Mouse (Mus musculus) ES-E14 (cell line): Measurements from ENCODE around the gene Ythdf1. TPM values are rescaled to one million over a fixed set of nuclear protein-coding genes. Genes with fewer than 3 reads are reported as not detected.

ENCODE experiments used
- DNase-seq: peaks from one replicate; pipeline ENCODE4 v3.0.0-alpha.2; 2013; ENCODE audit warnings: low read depth, low spot score
- H3K27ac ChIP-seq: 2 replicates; pipeline ENCODE4 v1.5.1; 2012; ENCODE audit warnings: low read depth, mild to moderate bottlenecking, low read length, moderate library complexity, mixed read lengths; ENCODE audit not compliant: poor library complexity, insufficient read depth, severe bottlenecking
- H3K36me3 ChIP-seq: 2 replicates; pipeline ENCODE4 v1.6.1; 2012; ENCODE audit warnings: mild to moderate bottlenecking, low read length, moderate library complexity, mixed read lengths; ENCODE audit not compliant: control insufficient read depth, poor library complexity, insufficient read depth, severe bottlenecking
- H3K4me1 ChIP-seq, 2 experiments: fragments of 150-350 bp in 1 of 2; sonication (generic) in 1 of 2; 2 replicates each; pipeline ENCODE4 v1.6.1; 2012; ENCODE audit warnings: low read length in 2 of 2, mild to moderate bottlenecking in 1 of 2, mixed read lengths in 1 of 2; ENCODE audit not compliant: control insufficient read depth in 2 of 2, insufficient read depth in 2 of 2, poor library complexity in 1 of 2
- H3K4me3 ChIP-seq, 2 experiments: fragments of 150-350 bp in 1 of 2; sonication (generic) in 1 of 2; 2 replicates each; pipeline ENCODE4 v1.5.1; 2012; ENCODE audit warnings: low read length in 2 of 2, low read depth in 1 of 2, mild to moderate bottlenecking in 1 of 2, mixed read lengths in 1 of 2; ENCODE audit not compliant: insufficient read depth in 1 of 2, poor library complexity in 1 of 2, severe bottlenecking in 1 of 2
- H3K9ac ChIP-seq: 2 replicates; pipeline ENCODE4 v1.6.1; 2012; ENCODE audit warnings: low read depth, mild to moderate bottlenecking, low read length, mixed read lengths; ENCODE audit not compliant: poor library complexity, insufficient read depth, severe bottlenecking
- H3K9me3 ChIP-seq: fragments of 150-350 bp; sonication (generic); 2 replicates; pipeline ENCODE4 v1.6.1; 2012; ENCODE audit warnings: low read depth, mild to moderate bottlenecking, low read length; ENCODE audit not compliant: control insufficient read depth, insufficient read depth
- CHD2 ChIP-seq: IDR thresholded peaks from 2 replicates; pipeline ENCODE4 v1.6.1; 2014; ENCODE audit warnings: mild to moderate bottlenecking, low read depth, low read length, inconsistent platforms
- HCFC1 ChIP-seq: IDR thresholded peaks from 2 replicates; pipeline ENCODE4 v1.6.1; 2012; ENCODE audit warnings: low read length, inconsistent platforms, borderline replicate concordance; ENCODE audit not compliant: insufficient read depth
- MAFK ChIP-seq: IDR thresholded peaks from 2 replicates; pipeline ENCODE4 v1.6.1; 2014; ENCODE audit warnings: mild to moderate bottlenecking, low read depth, low read length, inconsistent platforms; ENCODE audit not compliant: insufficient read depth
- ZC3H11A ChIP-seq: IDR thresholded peaks from 2 replicates; pipeline ENCODE4 v1.6.1; 2012; ENCODE audit warnings: low read depth, mild to moderate bottlenecking, inconsistent platforms, low read length, borderline replicate concordance
- ZNF384 ChIP-seq: IDR thresholded peaks from 2 replicates; pipeline ENCODE4 v1.6.1; 2012; ENCODE audit warnings: low read depth, low read length, inconsistent platforms
- in situ Hi-C, 2 experiments: fragments of 600-800 bp; cut with MboI; formaldehyde crosslinking; loops; one replicate each; pipeline ENCODE4 v1.15.1; 2025; ENCODE audit warnings: low sequenced_read_pairs in 2 of 2, inconsistent platforms in 1 of 2; ENCODE audit not compliant: unreplicated experiment in 2 of 2
- total RNA-seq: library from RNA; depleted of rRNA; stranded (reverse); fragments of 300-350 nt; gene quantifications from 2 replicates; pipeline ENCODE4 v1.2.3, GENCODE M21; 2012

Ythdf1 gene
- total RNA-seq, 1 experiment, result 58.4 TPM

- Histone ChIP-seq H3K4me1 (peaks cover 2 to 10% of the 10 kb centered on the region in 2 experiments; a peak in 2 of 4 replicates), H3K9ac (no peak overlapping the region), H3K36me3 (no peaks in the 10 kb centered on the region), H3K9me3 (no peaks in the 10 kb centered on the region), H3K4me3 (no peak overlapping the region), H3K27ac (no peak overlapping the region)
- DNase-seq, result no peak
- in situ Hi-C loops, result no loop called here
- TF ChIP-seq HCFC1 (no peak), CHD2 (no peak), ZC3H11A (no peak), MAFK (no peak)
Measured at GRCm38 (mm10) chr2:180932418-180932817, 11.7 kb upstream of the Ythdf1 start.

DNA sequence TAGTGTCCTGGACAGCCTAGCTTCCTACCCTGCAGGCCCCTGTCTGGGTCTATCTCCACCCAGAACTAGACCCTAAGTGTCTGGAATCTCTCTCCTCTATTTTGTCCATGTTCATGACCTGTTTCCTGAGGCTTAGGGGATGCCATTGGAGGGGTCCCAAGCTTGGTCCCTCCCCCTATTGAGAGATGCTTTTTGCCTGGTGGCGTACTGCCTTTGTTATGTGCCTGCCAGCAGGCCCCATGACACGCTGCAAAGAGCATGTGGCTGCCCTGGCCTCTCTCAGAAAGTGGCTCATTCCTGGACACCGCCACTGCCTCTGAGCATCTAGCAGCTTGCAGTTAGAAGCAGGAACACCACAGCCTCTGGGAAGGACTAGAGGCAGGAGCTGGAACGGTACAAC lies 8.0 kb upstream of the Ythdf1 start, which contains the start of gene Birc7:
TSS of gene Birc7 (plus strand) at position 301 of the 400 bp plus-strand sequence.
- no peak for TF ChIP-seq ZNF384
- TF ChIP-seq ZC3H11A, result no peak
- TF ChIP-seq HCFC1, result no peak
- TF ChIP-seq CHD2, result no peak
- no peak for TF ChIP-seq MAFK

DNA sequence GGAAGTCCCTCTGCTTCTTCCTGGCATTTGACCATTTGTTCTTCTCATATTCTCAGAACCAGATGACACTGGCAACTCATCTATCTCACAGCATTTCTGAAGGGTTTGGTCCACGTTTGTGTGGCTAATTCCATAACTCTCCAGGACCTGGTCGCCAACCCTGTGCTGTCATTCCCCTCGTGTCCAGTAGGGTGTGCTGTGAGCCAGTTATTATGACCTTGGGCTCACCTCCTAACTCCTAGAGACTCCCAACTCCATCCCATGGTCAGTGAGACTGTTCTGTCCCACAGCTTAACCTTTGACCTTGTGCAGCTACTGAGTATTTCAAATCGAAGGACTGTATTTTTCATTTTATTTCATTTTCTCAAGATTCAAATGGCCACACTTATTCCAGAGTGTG lies 4.4 kb upstream of the Ythdf1 start:
- H3K9ac ChIP-seq, result no peak overlapping the region
- in situ Hi-C loops, result no loop called here

More for the DNA sequence above, 8.0 kb upstream of the Ythdf1 start, which contains the start of gene Birc7:
- Histone ChIP-seq H3K4me1 (peaks cover 2 to 10% of the 10 kb centered on the region in 2 experiments; a peak in 2 of 4 replicates), H3K27ac (no peak within 1 kb of the TSS), H3K4me3 (0 out of 4 replicates have a peak within 1 kb of the TSS, but pooled peaks of 1 of the 2 experiments have one; percentile 19), H3K9ac (no peak within 1 kb of the TSS), H3K36me3 (no peaks in the 10 kb centered on the region), H3K9me3 (no peaks in the 10 kb centered on the region)
- in situ Hi-C loops, result no loop called here
- DNase-seq, result no peak

GRCm38 (mm10) chr2:180922739-180923138 lies 2.0 kb upstream of the Ythdf1 start:
- TF ChIP-seq ZNF384 (no peak), MAFK (no peak), CHD2 (no peak)
- in situ Hi-C loops, result no loop called here
- H3K9me3 ChIP-seq, result no peaks in the 10 kb centered on the region

More for the DNA sequence above, 4.4 kb upstream of the Ythdf1 start:
- DNase-seq, result peak; percentile 46
- Histone ChIP-seq H3K36me3 (no peaks in the 10 kb centered on the region), H3K4me3 (no peak overlapping the region), H3K9me3 (no peaks in the 10 kb centered on the region), H3K4me1 (peaks cover 0 to 3% of the 10 kb centered on the region in 2 experiments; a peak in 1 of 4 replicates), H3K27ac (no peak overlapping the region)
- TF ChIP-seq MAFK (no peak), ZC3H11A (peak; percentile 50; the same call in 1 of the 2 replicates), CHD2 (no peak), ZNF384 (no peak), HCFC1 (no peak)

DNA sequence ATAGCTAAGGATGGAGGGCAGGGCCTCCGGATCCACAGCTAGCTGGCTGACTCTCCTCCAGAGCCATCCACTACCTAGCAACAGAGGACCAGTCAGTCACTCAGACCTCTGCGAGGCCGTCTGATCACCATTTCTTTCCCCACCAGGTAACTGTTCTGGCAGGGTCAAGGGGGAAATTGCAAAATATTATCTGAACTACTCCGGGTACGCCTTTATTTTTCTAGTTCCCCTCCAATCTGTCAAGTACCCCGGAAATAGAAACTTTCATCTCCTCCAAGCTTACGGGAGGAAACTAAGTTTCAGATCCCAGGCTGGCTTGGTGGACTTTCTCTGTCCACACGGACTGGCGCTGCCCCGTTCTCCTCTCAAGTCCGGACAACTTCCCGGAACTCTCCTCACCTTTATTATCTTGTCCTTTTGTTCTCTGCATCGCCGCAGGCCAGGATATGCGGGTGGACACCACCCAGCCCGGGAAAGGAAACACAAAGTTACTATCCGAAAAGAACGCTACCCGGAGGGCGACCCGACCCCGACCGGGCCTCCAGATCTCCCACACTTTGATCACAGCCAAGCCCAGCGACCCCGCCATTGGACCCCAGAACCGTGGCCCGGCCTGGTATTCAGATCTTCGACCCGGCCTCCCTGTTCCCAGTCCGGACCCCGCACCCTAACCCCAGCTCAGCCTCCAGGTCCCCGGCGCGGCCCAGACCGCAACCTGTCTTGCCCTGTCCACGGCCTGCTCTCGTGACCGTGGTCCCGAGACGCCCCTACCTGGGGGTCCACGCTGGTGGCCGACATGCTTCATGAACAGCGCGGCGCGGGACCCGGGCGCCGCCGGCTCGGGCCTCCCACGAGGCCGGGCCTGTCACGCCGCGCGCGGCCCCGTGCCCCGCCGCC lies 588 bp downstream of the Ythdf1 start:
- TF ChIP-seq CHD2 (no peak), MAFK (no peak), HCFC1 (no peak), ZNF384 (no peak), ZC3H11A (no peak)
- peak overlapping the region; percentile 79 for H3K27ac ChIP-seq
- H3K9me3 ChIP-seq, result no peaks in the 10 kb centered on the region
- peaks cover 14% of the 10 kb centered on the region for H3K36me3 ChIP-seq
- no peak for DNase-seq
- H3K4me1 ChIP-seq, result no peaks in the 10 kb centered on the region; a peak in 1 of 4 replicates
- H3K4me3 ChIP-seq, result peak overlapping the region; percentile 95 to 99
- in situ Hi-C loops, result no loop called here
- H3K9ac ChIP-seq, result peak overlapping the region; percentile 99

More at GRCm38 (mm10) chr2:180922739-180923138, 2.0 kb upstream of the Ythdf1 start:
- Histone ChIP-seq H3K36me3 (peaks cover 10% of the 10 kb centered on the region), H3K4me3 (no peak overlapping the region), H3K9ac (no peak overlapping the region), H3K4me1 (no peaks in the 10 kb centered on the region; a peak in 1 of 4 replicates), H3K27ac (no peak overlapping the region)
- no peak for DNase-seq
